Mouse (Mus musculus) stomach, postnatal 0 days (tissue): ENCODE measurements at regions not wholly inside any gene's neighbourhood (a gene's known extent, or its start where the extent isn't known, plus 50 kb on each side); places are given as distances from the start of the nearest gene placed in this dataset.

Experiments used
- ATAC-seq: fragments of 200-750 bp; cut with Nextera tagmentation; 2 replicates; pipeline ENCODE4 v1.8.0; 2017; ENCODE audit not compliant: low FRiP score, low TSS enrichment
- DNase-seq: peaks from one replicate; pipeline ENCODE4 v3.0.0-alpha.2; 2016; ENCODE audit warnings: low spot score
- H3K27ac ChIP-seq: fragments of 300-500 bp; sonication (generic); replicated peaks from 2 replicates; pipeline ENCODE4 v1.5.1; 2014; ENCODE audit warnings: mild to moderate bottlenecking, control low read depth
- H3K27me3 ChIP-seq: fragments of 300-500 bp; sonication (generic); 2 replicates; pipeline ENCODE4 v1.6.1; 2014; ENCODE audit warnings: low read length; ENCODE audit not compliant: control insufficient read depth, insufficient read depth
- H3K36me3 ChIP-seq: fragments of 300-500 bp; sonication (generic); 2 replicates; pipeline ENCODE4 v1.6.1; 2014; ENCODE audit warnings: low read length, mixed read lengths; ENCODE audit not compliant: control insufficient read depth, insufficient read depth
- H3K4me1 ChIP-seq: fragments of 300-500 bp; sonication (generic); replicated peaks from 2 replicates; pipeline ENCODE4 v1.6.1; 2014; ENCODE audit warnings: antibody characterized with exemption; ENCODE audit not compliant: control insufficient read depth, insufficient read depth
- H3K4me2 ChIP-seq: fragments of 300-500 bp; sonication (generic); replicated peaks from 2 replicates; pipeline ENCODE4 v1.6.1; 2014; ENCODE audit warnings: low read depth, mild to moderate bottlenecking, control low read depth, moderate library complexity
- H3K4me3 ChIP-seq: fragments of 300-500 bp; sonication (generic); 2 replicates; pipeline ENCODE4 v1.5.1; 2014; ENCODE audit warnings: low read depth, low read length, control low read depth
- H3K9ac ChIP-seq: fragments of 300-500 bp; sonication (generic); 2 replicates; pipeline ENCODE4 v1.6.1; 2014; ENCODE audit warnings: mild to moderate bottlenecking, low read length, control low read depth, mixed read lengths
- H3K9me3 ChIP-seq: fragments of 300-500 bp; sonication (generic); 2 replicates; pipeline ENCODE4 v1.6.1; 2016; ENCODE audit warnings: low read length; ENCODE audit not compliant: control insufficient read depth
- CTCF ChIP-seq: IDR thresholded peaks from 2 replicates; pipeline ENCODE4 v1.5.1; 2016; ENCODE audit warnings: antibody characterized with exemption, low read depth, mild to moderate bottlenecking, moderate library complexity
- EP300 ChIP-seq: optimal IDR thresholded peaks from 2 replicates; pipeline ENCODE3; 2016; ENCODE audit warnings: antibody characterized with exemption
- WGBS: fragments of 180-500 bp; shearing (Covaris S2); extraction: QIAGEN DNeasy Blood & Tissue Kit; methylation state at CpG from one replicate; pipeline ENCODE4 v1.1.7; 2014; 5-methylcytosine and 5-hydroxymethylcytosine counted together

- Histone ChIP-seq H3K9me3 (no peaks in the 10 kb centered on the region), H3K27me3 (no peaks in the 10 kb centered on the region), H3K4me1 (no peaks in the 10 kb centered on the region), H3K27ac (no peak overlapping the region), H3K4me3 (no peak overlapping the region), H3K4me2 (no peak overlapping the region), H3K36me3 (no peaks in the 10 kb centered on the region), H3K9ac (no peak overlapping the region)
- no peak for ATAC-seq
- WGBS, result 19% methylated on average over 7 of the region's 7 CpGs
- no peak for DNase-seq
- TF ChIP-seq EP300 (no peak), CTCF (no peak)
These were observed 295.6 kb upstream of the Veph1 start for GRCm38 (mm10) chr3:66592259-66592658.

DNA sequence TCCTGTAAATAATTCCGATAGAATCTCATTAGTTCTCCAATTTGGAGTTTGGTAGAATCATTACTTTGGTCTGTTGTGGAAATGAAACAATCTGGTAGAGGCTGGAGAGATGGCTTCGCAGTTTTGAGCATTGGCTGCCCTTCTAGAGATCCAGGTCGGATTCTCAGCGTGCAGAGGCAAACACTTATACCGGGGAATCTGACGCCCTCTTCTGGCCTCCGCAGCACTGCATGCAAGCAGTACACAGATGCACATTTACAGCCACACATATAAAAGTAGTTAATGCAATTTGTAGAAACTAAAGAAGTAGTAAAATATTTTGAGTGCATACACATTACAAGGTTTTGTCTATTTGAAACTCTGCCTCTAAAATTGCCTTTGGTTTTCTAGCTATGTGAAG lies 294.1 kb upstream of the Veph1 start:
- Histone ChIP-seq H3K4me2 (no peak overlapping the region), H3K4me1 (no peaks in the 10 kb centered on the region), H3K9me3 (no peaks in the 10 kb centered on the region), H3K9ac (no peak overlapping the region), H3K27me3 (no peaks in the 10 kb centered on the region), H3K36me3 (no peaks in the 10 kb centered on the region), H3K27ac (no peak overlapping the region), H3K4me3 (no peak overlapping the region)
- ATAC-seq (no peak), DNase-seq (no peak)
- WGBS, result 55% methylated on average over 7 of the region's 7 CpGs
- no peak for TF ChIP-seq EP300
- no peak for TF ChIP-seq CTCF

DNA sequence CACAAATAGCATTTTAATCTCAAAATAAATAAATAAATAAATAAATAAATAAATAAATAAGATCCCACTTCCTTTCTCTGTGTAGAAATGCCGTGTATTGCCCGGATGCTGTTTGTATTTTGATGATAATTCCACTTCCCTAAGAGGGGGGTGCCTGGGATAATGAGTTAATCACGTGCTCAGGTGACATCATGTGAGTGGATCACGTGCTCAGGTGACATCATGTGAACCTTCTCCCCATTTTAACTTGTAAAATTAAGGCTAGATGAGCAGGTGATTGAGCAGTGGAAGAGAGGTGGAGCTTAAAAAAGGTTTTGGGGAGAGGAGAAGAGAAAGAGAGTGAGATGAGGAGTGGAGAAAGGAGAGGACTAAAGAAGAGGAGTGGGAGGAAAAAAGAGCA lies 292.8 kb upstream of the Veph1 start:
- DNase-seq, result no peak
- 80% methylated on average over 4 of the region's 4 CpGs for WGBS
- TF ChIP-seq EP300 (no peak), CTCF (no peak)

DNA sequence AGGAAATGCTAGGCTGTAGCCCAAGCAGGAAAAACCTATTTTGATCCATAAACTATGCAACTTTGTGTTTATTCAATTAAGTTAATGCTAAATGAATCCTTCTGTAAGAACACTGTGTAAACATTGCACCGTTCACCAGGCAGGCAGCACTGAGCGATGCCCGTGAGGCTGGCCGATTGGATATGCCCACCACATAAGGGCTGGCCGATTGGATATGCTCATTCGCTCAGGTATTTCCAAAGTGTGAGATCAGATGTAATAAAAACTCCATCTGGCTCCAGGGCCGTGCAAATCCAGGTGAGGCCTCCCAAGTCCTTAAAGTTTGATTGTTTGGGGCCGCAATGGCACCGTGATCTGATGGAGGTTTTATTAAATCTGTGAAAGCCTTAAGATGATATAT lies 288.2 kb upstream of the Veph1 start:
- 82% methylated on average over 9 of the region's 9 CpGs for WGBS
- DNase-seq, result no peak

More for the DNA sequence above, 292.8 kb upstream of the Veph1 start:
- Histone ChIP-seq H3K9ac (no peak overlapping the region), H3K4me1 (no peaks in the 10 kb centered on the region), H3K4me3 (no peak overlapping the region), H3K27ac (no peak overlapping the region), H3K9me3 (no peaks in the 10 kb centered on the region), H3K27me3 (no peaks in the 10 kb centered on the region), H3K4me2 (no peak overlapping the region), H3K36me3 (no peaks in the 10 kb centered on the region)
- no peak for ATAC-seq

GRCm38 (mm10) chr3:66584101-66584500 lies 287.5 kb upstream of the Veph1 start:
- ATAC-seq (no peak), DNase-seq (no peak)
- H3K27ac ChIP-seq, result no peak overlapping the region
- no peaks in the 10 kb centered on the region for H3K4me1 ChIP-seq
- no peaks in the 10 kb centered on the region for H3K9me3 ChIP-seq
- no peak overlapping the region for H3K9ac ChIP-seq
- H3K27me3 ChIP-seq, result no peaks in the 10 kb centered on the region
- H3K4me3 ChIP-seq, result no peak overlapping the region
- no peak overlapping the region for H3K4me2 ChIP-seq
- no peaks in the 10 kb centered on the region for H3K36me3 ChIP-seq
- no peak for TF ChIP-seq CTCF
- no peak for TF ChIP-seq EP300
- 89% methylated on average over 5 of the region's 5 CpGs for WGBS

More for the DNA sequence above, 288.2 kb upstream of the Veph1 start:
- no peak for ATAC-seq
- Histone ChIP-seq H3K4me1 (no peaks in the 10 kb centered on the region), H3K27ac (no peak overlapping the region), H3K4me3 (no peak overlapping the region), H3K27me3 (no peaks in the 10 kb centered on the region), H3K4me2 (no peak overlapping the region), H3K36me3 (no peaks in the 10 kb centered on the region), H3K9ac (no peak overlapping the region), H3K9me3 (no peaks in the 10 kb centered on the region)
- no peak for TF ChIP-seq EP300
- no peak for TF ChIP-seq CTCF

DNA sequence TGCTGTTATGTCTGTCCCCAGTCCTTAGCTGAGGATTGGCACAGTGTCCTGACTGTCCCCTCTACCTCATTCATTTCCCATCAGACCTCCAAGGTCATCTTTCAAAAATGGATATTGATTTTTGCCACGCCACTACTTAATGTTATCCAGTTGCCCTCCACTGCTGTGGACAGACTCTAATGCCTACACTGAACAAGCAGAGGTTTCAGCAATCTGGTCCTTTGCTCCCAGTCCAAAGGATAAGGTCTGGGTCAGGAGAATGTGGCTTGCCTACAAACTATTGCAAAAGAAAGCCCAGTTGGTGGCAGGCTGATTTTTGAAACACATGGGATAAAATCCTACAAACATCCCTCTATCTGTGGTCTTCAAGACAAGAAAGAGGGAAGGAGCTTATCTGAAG lies 280.0 kb upstream of the Veph1 start:
- no peak for ATAC-seq
- no peak overlapping the region for H3K4me2 ChIP-seq
- no peak overlapping the region for H3K4me3 ChIP-seq
- H3K27ac ChIP-seq, result no peak overlapping the region
- H3K36me3 ChIP-seq, result no peaks in the 10 kb centered on the region
- no peaks in the 10 kb centered on the region for H3K9me3 ChIP-seq
- 54% methylated on average over 1 of the region's 1 CpGs for WGBS
- no peaks in the 10 kb centered on the region for H3K4me1 ChIP-seq
- no peak for DNase-seq
- no peaks in the 10 kb centered on the region for H3K27me3 ChIP-seq
- no peak overlapping the region for H3K9ac ChIP-seq
- TF ChIP-seq EP300, result no peak
